Mouse (Mus musculus) forebrain, embryonic 11.5 days (tissue): ENCODE measurements around the gene Zfp385b. TPM values are rescaled to one million over a fixed set of nuclear protein-coding genes. Genes with fewer than 3 reads are reported as not detected.

ENCODE experiments used
- ATAC-seq: fragments of 200-750 bp; cut with Nextera tagmentation; replicated peaks from 2 replicates; pipeline ENCODE4 v1.8.0; 2017; ENCODE audit warnings: moderate TSS enrichment; ENCODE audit not compliant: low FRiP score
- DNase-seq: peaks from one replicate; pipeline ENCODE4 v3.0.0-alpha.2; 2017; ENCODE audit warnings: low spot score
- H3K27ac ChIP-seq: fragments of 300-500 bp; sonication (generic); 2 replicates; pipeline ENCODE4 v1.5.1; 2014; ENCODE audit warnings: low read depth, low read length
- H3K27me3 ChIP-seq: fragments of 300-500 bp; sonication (generic); 2 replicates; pipeline ENCODE4 v1.6.1; 2014; ENCODE audit warnings: mild to moderate bottlenecking, low read length, mixed read lengths; ENCODE audit not compliant: control insufficient read depth, insufficient read depth
- H3K36me3 ChIP-seq: fragments of 300-500 bp; sonication (generic); 2 replicates; pipeline ENCODE4 v1.6.1; 2014; ENCODE audit warnings: mild to moderate bottlenecking, low read length, moderate library complexity, mixed read lengths; ENCODE audit not compliant: control insufficient read depth, insufficient read depth
- H3K4me1 ChIP-seq: fragments of 300-500 bp; sonication (generic); replicated peaks from 2 replicates; pipeline ENCODE4 v1.6.1; 2014; ENCODE audit warnings: low read length, mixed read lengths; ENCODE audit not compliant: control insufficient read depth, insufficient read depth
- H3K4me2 ChIP-seq: fragments of 300-500 bp; sonication (generic); 2 replicates; pipeline ENCODE4 v1.6.1; 2014; ENCODE audit warnings: low read depth, mild to moderate bottlenecking, low read length, moderate library complexity, mixed read lengths; ENCODE audit not compliant: severe bottlenecking
- H3K4me3 ChIP-seq: fragments of 300-500 bp; sonication (generic); 2 replicates; pipeline ENCODE4 v1.5.1; 2014; ENCODE audit warnings: low read depth, low read length
- H3K9ac ChIP-seq: fragments of 300-500 bp; sonication (generic); 2 replicates; pipeline ENCODE4 v1.6.1; 2014; ENCODE audit warnings: low read length
- H3K9me3 ChIP-seq: fragments of 300-500 bp; sonication (generic); 2 replicates; pipeline ENCODE4 v1.6.1; 2016; ENCODE audit warnings: low read length, mixed read lengths; ENCODE audit not compliant: control insufficient read depth
- WGBS: fragments of 180-500 bp; shearing (Covaris S2); extraction: QIAGEN DNeasy Blood & Tissue Kit; methylation state at CpG from one replicate; pipeline ENCODE4 v1.1.7; 2014; 5-methylcytosine and 5-hydroxymethylcytosine counted together
- polyA plus RNA-seq: library from polyadenylated mRNA; unstranded; fragments of >200 nt; fragmentation: Nextera tagmentation; extraction: Ambion mirVana; gene quantifications from 2 replicates; pipeline ENCODE4 v1.2.1, GENCODE M21; 2014

Gene Zfp385b
- polyA plus RNA-seq, 1 experiment from 2014 or later, result 1.0 TPM

GRCm38 (mm10) chr2:77401438-77402235 lies 417.8 kb downstream of the Zfp385b start:
- H3K4me2 ChIP-seq, result peak overlapping the region; percentile 42
- peak overlapping the region; percentile 14 for H3K9ac ChIP-seq
- ATAC-seq, result peak; percentile 57
- H3K4me1 ChIP-seq, result no peaks in the 10 kb centered on the region; the same call in 1 of the 2 replicates
- no peaks in the 10 kb centered on the region for H3K27me3 ChIP-seq
- 9% methylated on average over 13 of the region's 13 CpGs for WGBS
- H3K27ac ChIP-seq, result no peak overlapping the region
- no peak overlapping the region; the same call in 1 of the 2 replicates for H3K4me3 ChIP-seq
- no peaks in the 10 kb centered on the region for H3K9me3 ChIP-seq
- DNase-seq, result peak; percentile 55
- H3K36me3 ChIP-seq, result no peaks in the 10 kb centered on the region

GRCm38 (mm10) chr2:77393881-77394280 lies 425.6 kb downstream of the Zfp385b start:
- Histone ChIP-seq H3K36me3 (no peaks in the 10 kb centered on the region), H3K27ac (no peak overlapping the region), H3K4me2 (no peak overlapping the region), H3K27me3 (no peaks in the 10 kb centered on the region), H3K9ac (no peak overlapping the region), H3K4me1 (no peaks in the 10 kb centered on the region), H3K4me3 (no peak overlapping the region), H3K9me3 (no peaks in the 10 kb centered on the region)
- ATAC-seq, result no peak
- no peak for DNase-seq
- 95% methylated on average over 7 of the region's 7 CpGs for WGBS

DNA sequence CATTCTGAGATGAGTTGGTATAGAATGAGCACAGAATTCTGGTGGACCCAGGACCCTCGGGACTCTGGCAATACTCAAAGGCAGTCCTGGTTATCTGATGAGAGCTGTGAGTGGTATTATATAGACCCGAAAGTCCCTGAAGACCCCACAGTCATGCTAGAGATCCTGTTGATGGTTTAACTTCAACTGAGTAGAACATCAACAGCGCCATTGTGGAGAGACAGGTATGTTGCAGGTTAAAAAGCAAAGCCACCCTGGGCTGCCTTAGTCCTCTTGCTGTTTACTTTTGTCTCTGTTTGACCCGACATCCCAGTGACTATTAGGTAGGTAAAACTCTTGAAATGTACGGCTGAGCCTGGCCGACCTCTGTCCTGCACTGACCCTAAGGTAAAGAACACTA lies 431.3 kb downstream of the Zfp385b start:
- no peak for ATAC-seq
- Histone ChIP-seq H3K9ac (no peak overlapping the region), H3K4me1 (no peaks in the 10 kb centered on the region), H3K27ac (no peak overlapping the region), H3K4me2 (no peak overlapping the region), H3K9me3 (no peaks in the 10 kb centered on the region), H3K36me3 (no peaks in the 10 kb centered on the region), H3K27me3 (no peaks in the 10 kb centered on the region), H3K4me3 (no peak overlapping the region)
- 83% methylated on average over 6 of the region's 6 CpGs for WGBS
- DNase-seq, result no peak

DNA sequence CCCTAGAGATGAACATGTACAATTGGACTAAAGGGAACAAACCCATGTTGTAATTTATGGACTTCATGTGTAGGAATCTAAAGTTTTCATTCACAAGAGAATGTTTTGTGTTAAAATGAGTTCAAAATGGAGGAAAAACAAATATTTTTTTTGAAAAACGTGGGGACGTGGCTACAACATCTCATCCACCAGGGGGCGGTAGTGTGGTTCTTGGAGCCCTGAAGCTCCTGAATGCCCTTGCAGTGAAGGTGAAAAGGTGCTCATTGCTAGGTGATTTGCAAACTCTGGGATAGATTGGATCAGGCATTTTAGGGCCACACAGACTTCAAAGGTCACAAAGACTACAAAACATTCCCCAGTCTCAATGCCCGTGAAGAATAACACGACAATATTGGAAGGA lies 432.9 kb downstream of the Zfp385b start:
- no peak for ATAC-seq

DNA sequence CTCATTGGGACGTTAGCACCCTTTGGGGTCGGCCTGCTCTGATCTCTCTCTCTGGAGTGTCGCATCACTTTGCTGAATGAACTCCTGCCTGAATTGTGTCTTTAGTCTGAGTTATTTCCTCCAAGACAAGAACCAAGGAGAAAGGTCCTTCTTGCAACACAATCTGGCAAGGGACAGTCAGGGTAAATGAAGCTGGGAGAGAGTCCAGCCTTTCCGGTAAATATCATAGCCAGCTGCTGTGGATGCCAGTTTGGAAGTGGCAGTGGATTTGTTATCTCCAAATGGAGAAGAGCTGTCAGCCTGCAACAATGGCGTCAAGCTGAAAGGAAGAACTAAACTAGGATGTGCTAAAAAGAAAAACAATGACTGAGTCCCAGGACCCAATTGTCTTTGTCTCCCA lies 436.7 kb downstream of the Zfp385b start:
- H3K9ac ChIP-seq, result no peak overlapping the region
- DNase-seq, result no peak
- no peak overlapping the region for H3K4me2 ChIP-seq
- H3K27me3 ChIP-seq, result no peaks in the 10 kb centered on the region
- H3K4me1 ChIP-seq, result no peaks in the 10 kb centered on the region
- ATAC-seq, result no peak
- H3K4me3 ChIP-seq, result no peak overlapping the region
- WGBS, result 83% methylated on average over 5 of the region's 5 CpGs
- H3K36me3 ChIP-seq, result no peaks in the 10 kb centered on the region
- H3K9me3 ChIP-seq, result no peaks in the 10 kb centered on the region
- no peak overlapping the region for H3K27ac ChIP-seq

More for the DNA sequence above, 432.9 kb downstream of the Zfp385b start:
- no peak overlapping the region for H3K9ac ChIP-seq
- H3K4me3 ChIP-seq, result no peak overlapping the region
- H3K4me1 ChIP-seq, result no peaks in the 10 kb centered on the region
- H3K9me3 ChIP-seq, result no peaks in the 10 kb centered on the region
- no peak overlapping the region for H3K4me2 ChIP-seq
- no peaks in the 10 kb centered on the region for H3K27me3 ChIP-seq
- H3K27ac ChIP-seq, result no peak overlapping the region
- DNase-seq, result peak; percentile 68
- H3K36me3 ChIP-seq, result no peaks in the 10 kb centered on the region
- 36% methylated on average over 5 of the region's 5 CpGs for WGBS

DNA sequence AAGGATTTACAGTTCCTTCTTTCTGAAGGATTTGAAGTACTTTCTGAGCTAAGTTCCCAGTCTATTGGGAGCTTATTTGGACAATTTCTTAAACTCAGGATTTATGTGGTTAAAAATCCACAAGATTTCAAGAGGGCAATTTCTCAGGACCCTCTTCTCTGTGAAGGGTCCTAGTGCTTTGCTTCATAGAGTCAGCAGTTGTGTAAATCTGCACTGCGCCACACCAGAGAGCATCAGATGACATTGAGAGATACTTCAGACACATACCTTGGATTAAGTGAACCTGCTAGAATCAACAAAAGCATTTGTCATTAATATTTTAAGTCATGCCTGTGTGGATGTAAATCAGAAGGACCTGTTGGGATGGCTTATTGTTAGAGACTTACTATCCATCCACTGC lies 439.5 kb downstream of the Zfp385b start:
- H3K4me3 ChIP-seq, result no peak overlapping the region
- DNase-seq (no peak), ATAC-seq (no peak)
- H3K9ac ChIP-seq, result no peak overlapping the region
- H3K9me3 ChIP-seq, result no peaks in the 10 kb centered on the region
- no peak overlapping the region for H3K4me2 ChIP-seq
- WGBS, result 97% methylated on average over 1 of the region's 1 CpGs
- no peaks in the 10 kb centered on the region for H3K4me1 ChIP-seq
- no peaks in the 10 kb centered on the region for H3K27me3 ChIP-seq
- no peaks in the 10 kb centered on the region for H3K36me3 ChIP-seq
- H3K27ac ChIP-seq, result no peak overlapping the region

GRCm38 (mm10) chr2:77379332-77379731 lies 440.1 kb downstream of the Zfp385b start:
- DNase-seq (no peak), ATAC-seq (no peak)
- Histone ChIP-seq H3K9ac (no peak overlapping the region), H3K4me1 (no peaks in the 10 kb centered on the region), H3K4me2 (no peak overlapping the region), H3K36me3 (no peaks in the 10 kb centered on the region), H3K27ac (no peak overlapping the region), H3K9me3 (no peaks in the 10 kb centered on the region), H3K4me3 (no peak overlapping the region), H3K27me3 (no peaks in the 10 kb centered on the region)
- WGBS, result 93% methylated on average over 5 of the region's 5 CpGs

DNA sequence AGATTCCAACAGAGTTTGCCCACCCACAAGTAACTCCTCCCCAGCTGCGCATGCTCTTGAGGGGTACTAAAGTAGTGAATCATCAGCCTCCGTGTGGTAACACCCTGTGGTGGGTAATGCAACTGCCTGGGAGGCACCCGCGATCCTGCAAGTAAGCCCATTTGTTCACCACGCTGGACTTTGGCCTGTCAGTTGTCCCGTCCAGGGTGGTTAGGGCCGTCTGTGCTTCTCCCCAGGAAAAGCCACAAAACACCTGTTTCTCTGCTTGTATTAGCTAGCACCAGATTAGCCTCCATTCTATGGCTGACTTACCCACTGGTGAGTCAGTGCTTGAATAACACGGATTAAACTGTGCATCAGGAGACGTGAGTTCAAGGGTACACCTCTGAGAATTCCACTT lies 442.6 kb downstream of the Zfp385b start:
- no peak for ATAC-seq
- Histone ChIP-seq H3K4me1 (no peaks in the 10 kb centered on the region), H3K4me3 (no peak overlapping the region), H3K27ac (no peak overlapping the region), H3K4me2 (no peak overlapping the region), H3K36me3 (no peaks in the 10 kb centered on the region), H3K27me3 (no peaks in the 10 kb centered on the region), H3K9ac (no peak overlapping the region), H3K9me3 (no peaks in the 10 kb centered on the region)
- WGBS, result 84% methylated on average over 9 of the region's 9 CpGs
- no peak for DNase-seq

DNA sequence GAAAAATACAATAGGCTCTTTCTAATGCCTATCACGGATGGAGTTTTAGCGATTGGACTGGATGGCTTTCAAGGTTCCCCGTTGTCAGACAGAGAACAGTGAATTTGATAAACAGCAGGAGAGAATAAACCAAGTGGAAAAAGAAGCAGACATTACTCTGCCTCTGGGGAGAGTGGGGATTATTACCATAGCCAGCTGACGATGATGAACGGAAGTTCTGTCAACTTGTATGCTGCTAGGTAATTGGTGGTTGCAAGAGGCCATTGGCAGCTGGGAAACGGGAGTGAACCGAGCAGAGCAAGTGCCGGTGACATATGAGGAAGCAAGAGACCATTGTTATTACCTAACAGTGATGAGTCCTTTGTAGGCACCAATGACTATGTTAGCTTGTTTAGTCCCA lies 444.3 kb downstream of the Zfp385b start:
- H3K36me3 ChIP-seq, result no peaks in the 10 kb centered on the region
- H3K27me3 ChIP-seq, result no peaks in the 10 kb centered on the region
- no peaks in the 10 kb centered on the region for H3K9me3 ChIP-seq
- WGBS, result 77% methylated on average over 8 of the region's 8 CpGs
- H3K4me3 ChIP-seq, result no peak overlapping the region
- no peak overlapping the region for H3K4me2 ChIP-seq
- DNase-seq, result no peak
- no peaks in the 10 kb centered on the region for H3K4me1 ChIP-seq
- H3K9ac ChIP-seq, result no peak overlapping the region
- H3K27ac ChIP-seq, result no peak overlapping the region
- ATAC-seq, result no peak
